Mouse (Mus musculus) MEL (cell line): ENCODE measurements around the gene Rbm45.

Experiments
- BHLHE40 ChIP-seq: IDR thresholded peaks from 2 replicates; pipeline ENCODE4 v1.6.1; 2012; ENCODE audit warnings: low read depth, mild to moderate bottlenecking, inconsistent platforms, low read length, improper control_type of control experiment, borderline replicate concordance
- CTCF ChIP-seq, 3 experiments: IDR thresholded peaks in 2 of 3; conservative IDR thresholded peaks in 1 of 3; 2 replicates each; pipeline ENCODE4 v1.5.1; 2011 to 2012; ENCODE audit warnings: low read length in 3 of 3, low read depth in 2 of 3, mild to moderate bottlenecking in 2 of 3, improper control_type of control experiment in 1 of 3, inconsistent platforms in 1 of 3, mixed read lengths in 1 of 3, moderate library complexity in 1 of 3; ENCODE audit not compliant: control insufficient read depth in 1 of 3, insufficient read depth in 1 of 3, poor library complexity in 1 of 3, severe bottlenecking in 1 of 3
- EP300 ChIP-seq, 2 experiments: IDR thresholded peaks; 2 replicates each; pipeline ENCODE4 v1.6.1; 2011; ENCODE audit warnings: improper control_type of control experiment in 2 of 2, low read length in 2 of 2, low read depth in 1 of 2, mild to moderate bottlenecking in 1 of 2
- HCFC1 ChIP-seq: IDR thresholded peaks from 2 replicates; pipeline ENCODE4 v1.6.1; 2012; ENCODE audit warnings: low read depth, mild to moderate bottlenecking, inconsistent platforms, low read length, improper control_type of control experiment, moderate library complexity
- JUND ChIP-seq: IDR thresholded peaks from 2 replicates; pipeline ENCODE4 v1.6.1; 2011; ENCODE audit warnings: low read depth, mild to moderate bottlenecking, improper control_type of control experiment, low read length
- MAX ChIP-seq: IDR thresholded peaks from 2 replicates; pipeline ENCODE4 v1.6.1; 2011; ENCODE audit warnings: low read length, improper control_type of control experiment
- MAZ ChIP-seq: IDR thresholded peaks from 2 replicates; pipeline ENCODE4 v1.6.1; 2012; ENCODE audit warnings: low read depth, mild to moderate bottlenecking, inconsistent platforms, low read length, improper control_type of control experiment
- POLR2A ChIP-seq, 2 experiments: IDR thresholded peaks; 2 replicates each; pipeline ENCODE4 v1.6.1; 2011 to 2012; ENCODE audit warnings: low read length in 2 of 2, mild to moderate bottlenecking in 2 of 2, control low read depth in 1 of 2, improper control_type of control experiment in 1 of 2, low read depth in 1 of 2, moderate library complexity in 1 of 2; ENCODE audit not compliant: control insufficient read depth in 1 of 2, insufficient read depth in 1 of 2, poor library complexity in 1 of 2
- RCOR1 ChIP-seq: IDR thresholded peaks from 2 replicates; pipeline ENCODE4 v1.6.1; 2012; ENCODE audit warnings: low read depth, mild to moderate bottlenecking, inconsistent platforms, low read length, improper control_type of control experiment
- SIN3A ChIP-seq: IDR thresholded peaks from 2 replicates; pipeline ENCODE4 v1.6.1; 2012; ENCODE audit warnings: low read length, improper control_type of control experiment, inconsistent platforms
- TAL1 ChIP-seq: IDR thresholded peaks from 2 replicates; pipeline ENCODE4 v1.6.1; 2012; ENCODE audit warnings: mild to moderate bottlenecking, inconsistent platforms, low read length, moderate library complexity, mixed read lengths
- USF1 ChIP-seq: IDR thresholded peaks from 2 replicates; pipeline ENCODE4 v1.6.1; 2014; ENCODE audit warnings: low read depth, mild to moderate bottlenecking, inconsistent platforms, low read length, improper control_type of control experiment, moderate library complexity
- ZC3H11A ChIP-seq: IDR thresholded peaks from 2 replicates; pipeline ENCODE4 v1.6.1; 2012; ENCODE audit warnings: low read depth, mild to moderate bottlenecking, inconsistent platforms, low read length, improper control_type of control experiment
- ZKSCAN1 ChIP-seq: IDR thresholded peaks from 2 replicates; pipeline ENCODE4 v1.6.1; 2012; ENCODE audit warnings: low read depth, mild to moderate bottlenecking, inconsistent platforms, low read length, improper control_type of control experiment, moderate library complexity

- TF ChIP-seq POLR2A (IDR thresholded peaks at IDR 0.05; ENCODE audit: control insufficient read depth in 1 of 2, insufficient read depth in 1 of 2, low read depth in 1 of 2, low read length in 2 of 2, poor library complexity in 1 of 2) (no peak), CTCF (IDR thresholded peaks at IDR 0.05 in 2 of 3, conservative IDR thresholded peaks at IDR 0.05 in 1 of 3; ENCODE audit: control insufficient read depth in 1 of 3, insufficient read depth in 1 of 3, low read depth in 2 of 3, low read length in 3 of 3, poor library complexity in 1 of 3, severe bottlenecking in 1 of 3) (no peak), MAZ (no peak), USF1 (no peak), RCOR1 (no peak), HCFC1 (no peak), JUND (no peak), SIN3A (no peak), ZC3H11A (no peak), MAX (no peak), EP300 (IDR thresholded peaks at IDR 0.05; ENCODE audit: low read depth in 1 of 2, low read length in 2 of 2) (no peak), TAL1 (no peak), BHLHE40 (no peak), ZKSCAN1 (no peak)
Measured at GRCm38 (mm10) chr2:76418142-76418518, 48.3 kb downstream of the Rbm45 start.
